Mouse (Mus musculus): ENCODE measurements at regions not wholly inside any gene's neighbourhood (a gene's known extent, or its start where the extent isn't known, plus 50 kb on each side); places are given as distances from the start of the nearest gene placed in this dataset.

DNA sequence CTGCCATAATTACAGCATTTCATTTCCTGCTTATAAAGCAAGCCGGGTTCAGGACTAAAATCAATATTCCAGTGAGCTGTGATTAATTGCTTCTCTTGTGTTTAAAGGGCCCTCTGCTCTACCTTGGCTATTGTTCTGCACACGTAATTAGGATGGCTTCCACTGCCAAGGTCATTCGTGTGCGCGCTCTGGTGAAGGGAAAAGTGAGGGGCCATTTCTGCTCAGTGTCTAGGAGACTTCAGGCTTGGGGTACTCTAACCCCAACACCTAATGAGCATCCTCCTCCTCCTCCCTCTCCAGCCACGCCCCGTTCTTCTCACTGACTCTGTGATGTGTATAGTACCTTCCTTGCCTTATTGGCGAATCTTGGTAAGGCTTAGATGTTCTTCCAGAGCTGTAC, 53.5 kb upstream of the Cxcl12 start:
- DNase-seq (ENCODE audit: low spot score) = no peak

DNA sequence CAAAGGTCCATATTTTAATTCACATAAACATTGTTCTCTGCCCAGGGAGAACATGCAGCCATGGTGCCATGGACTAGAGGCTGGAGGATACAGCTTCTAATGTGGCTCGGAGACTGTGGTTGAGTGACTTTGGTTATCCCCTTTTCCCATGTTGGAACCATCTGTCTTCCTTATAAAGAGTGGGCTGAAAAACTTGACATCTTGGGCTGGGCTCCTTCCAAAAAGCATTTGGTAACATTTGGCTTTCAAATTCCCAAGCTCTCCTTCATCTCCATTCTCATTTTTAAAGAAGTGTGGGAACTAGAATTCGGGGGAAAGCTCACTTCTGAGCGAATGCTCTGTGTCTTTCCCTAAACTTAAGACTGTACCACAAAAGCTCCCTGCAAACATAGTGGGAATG, 50.3 kb upstream of the Cxcl12 start:
- DNase-seq (ENCODE audit: low spot score) = no peak
